Mouse (Mus musculus) testis, adult 2 months (tissue): ENCODE measurements around the gene Hist1h1d.
"Not testable (repeated sequence)": the region's sequence is repeated elsewhere in the genome, so short reads cannot be mapped to it uniquely, and the experiment has no call there.

ENCODE experiments used
- CTCF ChIP-seq: fragments of 200-500 bp; IDR thresholded peaks from 2 replicates; pipeline ENCODE4 v1.5.1; 2012; ENCODE audit warnings: low read depth, mild to moderate bottlenecking, inconsistent platforms, low read length, moderate library complexity; ENCODE audit not compliant: control insufficient read depth, insufficient read depth, insufficient replicate concordance
- POLR2A ChIP-seq: fragments of 200-500 bp; IDR thresholded peaks from 2 replicates; pipeline ENCODE4 v1.6.1; 2012; ENCODE audit warnings: low read depth, mild to moderate bottlenecking, inconsistent platforms, low read length, moderate library complexity; ENCODE audit not compliant: control insufficient read depth

- TF ChIP-seq CTCF, POLR2A: not testable (repeated sequence)
These were observed 17.4 kb downstream of the Hist1h1d start for GRCm38 (mm10) chr13:23570261-23571021.
